Mouse (Mus musculus) bone marrow macrophage, adult 2 months (primary cell): ENCODE data around the gene Myl12a.

Experiments
- CTCF ChIP-seq: IDR thresholded peaks from 2 replicates; pipeline ENCODE4 v1.5.1; 2012; ENCODE audit warnings: low read depth, mild to moderate bottlenecking, low read length, moderate library complexity
- POLR2A ChIP-seq: IDR thresholded peaks from 2 replicates; pipeline ENCODE4 v1.6.1; 2012; ENCODE audit warnings: mild to moderate bottlenecking, low read depth, low read length, borderline replicate concordance

- TF ChIP-seq POLR2A = no peak
- TF ChIP-seq CTCF = no peak
Measured at GRCm38 (mm10) chr17:71049292-71049691, 46.6 kb upstream of the Myl12a start.
